Mouse (Mus musculus) ovary, adult 18-20 months (tissue): ENCODE measurements around the gene Myo15.
A peak's percentile ranks its signal among the peaks of the same experiment; 100 is the strongest.
"Not testable (repeated sequence)": the region's sequence is repeated elsewhere in the genome, so short reads cannot be mapped to it uniquely, and the experiment has no call there.

ENCODE experiments used
- DNase-seq: peaks from one replicate; pipeline ENCODE4 v3.0.0; 2022; ENCODE audit warnings: low spot score, mixed read lengths

Myo15 gene

DNA sequence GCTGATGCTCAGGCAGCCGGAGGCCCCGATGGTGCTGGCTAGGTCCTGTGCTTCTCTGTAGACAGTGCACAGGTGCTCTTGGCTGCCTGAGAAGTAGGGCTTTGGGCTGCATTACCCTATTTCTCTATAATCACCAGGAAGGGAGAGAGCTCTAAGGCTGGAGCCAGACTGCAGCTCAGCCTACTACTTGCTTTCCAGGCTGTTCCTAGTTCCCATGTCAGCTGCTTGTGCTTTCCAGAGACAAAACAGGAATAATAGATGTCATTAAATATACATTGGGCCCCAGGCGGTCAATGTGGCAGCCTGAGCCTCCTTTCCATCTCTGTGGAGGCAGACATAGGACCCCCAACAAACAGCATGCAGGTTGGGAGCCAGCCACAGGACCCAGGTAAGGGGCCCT, at the start of gene Myo15:
Gene Myo15, plus strand, starts transcription at position 301 of the 400 bp plus-strand sequence.
- no peak for DNase-seq

DNA sequence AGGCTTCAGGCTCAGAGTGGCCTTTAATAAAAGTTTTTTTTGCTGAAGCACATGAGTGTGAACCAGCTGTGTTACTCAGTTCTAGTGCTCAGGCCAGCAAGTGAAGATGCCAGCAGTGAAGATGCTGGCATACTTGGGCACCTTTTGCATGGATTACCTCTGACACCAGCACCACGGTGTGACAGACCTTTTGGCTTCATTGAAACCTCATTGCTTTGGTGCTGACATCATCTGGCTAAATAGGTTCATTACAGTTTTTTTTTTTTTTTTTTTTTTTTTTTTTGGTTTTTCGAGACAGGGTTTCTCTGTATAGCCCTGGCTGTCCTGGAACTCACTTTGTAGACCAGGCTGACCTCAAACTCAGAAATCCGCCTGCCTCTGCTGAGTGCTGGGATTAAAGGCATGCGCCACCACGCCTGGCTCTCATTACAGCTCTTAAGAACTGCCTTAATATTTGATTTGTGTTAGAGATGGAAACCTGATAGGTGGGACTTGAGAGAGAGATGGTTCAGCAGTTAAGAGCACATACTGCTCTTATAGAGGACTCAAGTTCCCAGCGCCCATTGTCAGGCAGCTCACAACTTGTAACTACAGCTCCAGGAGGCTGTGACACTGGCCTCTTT, 47.0 kb upstream of the Myo15 start:
- DNase-seq, result no peak

DNA sequence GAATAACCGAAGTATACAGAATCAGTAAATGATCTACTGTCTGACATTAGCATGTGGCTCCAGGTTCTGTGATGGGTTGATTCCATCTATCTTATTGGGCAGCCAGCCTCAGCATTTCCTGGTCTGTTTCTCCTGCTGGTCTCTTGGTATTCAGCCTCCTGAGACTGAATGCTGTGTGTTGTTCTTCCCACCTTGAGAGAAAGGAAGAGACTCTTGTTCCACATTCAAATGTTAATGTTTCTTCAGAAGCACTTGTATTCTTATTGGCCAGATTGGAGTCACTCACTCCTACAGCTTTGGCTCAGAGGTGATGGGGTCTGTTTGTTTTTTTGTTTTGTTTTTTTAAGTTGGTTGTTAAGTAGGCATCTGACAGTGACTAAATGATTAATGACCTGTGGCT, 46.1 kb upstream of the Myo15 start:
- no peak for DNase-seq

DNA sequence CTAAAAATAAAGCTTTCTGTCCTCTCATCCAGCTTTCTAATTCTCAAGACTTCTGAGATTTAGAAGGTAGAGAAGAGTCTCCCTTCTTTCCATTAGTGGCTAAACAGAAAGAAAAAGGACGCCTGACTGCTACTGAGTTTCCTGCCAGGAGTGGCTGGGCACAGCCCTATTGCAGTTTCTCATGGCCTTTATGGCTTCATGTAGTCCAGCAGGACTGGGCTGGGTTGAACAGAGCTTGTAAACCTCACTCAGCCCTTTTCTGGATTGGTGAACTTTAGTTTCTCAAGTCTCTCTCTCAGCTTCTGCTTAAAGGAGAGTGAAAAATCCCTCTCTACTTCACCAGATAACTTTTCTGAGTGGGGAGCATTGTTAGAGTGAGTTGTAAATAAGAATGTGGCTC, 42.7 kb upstream of the Myo15 start:
- DNase-seq, result no peak

DNA sequence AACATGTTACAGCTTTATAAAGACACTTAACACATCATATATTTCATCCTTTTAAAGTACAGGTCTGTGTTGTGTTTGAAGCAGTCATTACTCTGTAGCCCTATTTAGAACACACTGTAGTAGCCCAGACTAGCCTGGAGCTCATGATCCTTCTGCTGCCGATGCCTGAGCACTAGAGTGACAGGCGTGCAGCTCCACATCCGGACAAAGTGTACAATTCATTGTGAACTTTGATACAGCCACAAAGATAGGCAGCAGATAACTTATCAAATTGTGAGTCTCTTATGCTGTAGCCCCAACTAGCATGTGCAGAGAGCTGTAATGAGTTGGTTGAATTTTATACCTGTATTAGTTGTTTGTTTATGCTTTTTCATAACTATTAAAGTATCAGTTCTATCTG, 41.5 kb upstream of the Myo15 start:
- no peak for DNase-seq

DNA sequence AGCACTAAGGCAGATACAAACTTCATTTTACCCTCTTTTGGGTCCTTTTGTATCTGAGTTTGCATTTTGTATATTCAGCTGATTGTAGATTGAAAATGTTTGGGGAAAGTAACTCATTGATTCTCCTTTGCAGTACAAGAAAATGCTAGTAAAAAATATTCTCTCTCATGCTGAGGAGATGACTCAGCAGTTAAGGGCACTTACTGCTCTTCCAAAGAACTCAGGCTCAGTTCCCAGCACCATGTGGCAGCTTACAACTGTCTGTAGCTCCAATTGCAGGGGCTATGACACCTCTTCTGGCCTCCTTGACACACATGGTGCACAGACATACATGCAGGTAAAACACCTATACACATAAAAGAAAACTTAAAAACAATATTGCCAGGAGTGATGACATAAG, 35.6 kb upstream of the Myo15 start:
- DNase-seq, result no peak

DNA sequence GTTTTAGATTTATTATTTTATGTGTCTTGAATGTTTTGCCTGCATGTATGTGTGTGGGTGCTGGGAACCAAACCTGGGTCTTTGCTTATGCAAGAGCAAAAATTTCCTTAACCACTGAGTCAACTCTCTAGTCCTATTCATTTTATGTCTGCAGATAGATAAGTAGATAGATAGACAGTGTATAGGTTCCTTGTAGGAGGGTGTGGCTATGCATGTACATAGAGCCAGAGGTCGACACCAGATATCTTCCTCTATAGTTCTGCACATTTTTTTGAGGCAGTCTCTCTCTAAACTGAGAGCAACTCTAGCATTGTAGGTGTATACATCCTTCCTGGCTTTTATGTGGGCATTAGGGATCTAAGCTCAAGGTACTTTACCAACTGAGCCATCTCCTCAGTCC, 34.0 kb upstream of the Myo15 start:
- no peak for DNase-seq

DNA sequence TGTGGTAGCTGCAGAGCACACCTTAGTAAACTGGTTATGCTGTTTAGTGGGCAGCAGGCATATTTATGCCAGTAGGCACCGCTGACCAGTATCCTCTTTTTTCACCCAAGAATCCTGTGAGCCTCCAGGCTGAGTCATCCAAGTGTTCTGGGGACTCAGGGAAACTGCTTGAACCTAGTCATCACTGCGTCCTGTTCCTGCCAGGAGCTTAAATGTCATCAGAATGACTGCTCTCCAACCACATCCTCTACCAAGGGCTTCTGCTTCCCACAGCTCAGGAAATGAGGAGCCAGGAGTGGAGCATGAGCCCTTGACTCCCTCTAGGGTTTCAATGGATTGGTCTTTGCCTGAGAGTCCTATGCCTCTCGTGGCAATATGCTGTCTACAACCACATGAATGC, 32.5 kb upstream of the Myo15 start:
- no peak for DNase-seq

DNA sequence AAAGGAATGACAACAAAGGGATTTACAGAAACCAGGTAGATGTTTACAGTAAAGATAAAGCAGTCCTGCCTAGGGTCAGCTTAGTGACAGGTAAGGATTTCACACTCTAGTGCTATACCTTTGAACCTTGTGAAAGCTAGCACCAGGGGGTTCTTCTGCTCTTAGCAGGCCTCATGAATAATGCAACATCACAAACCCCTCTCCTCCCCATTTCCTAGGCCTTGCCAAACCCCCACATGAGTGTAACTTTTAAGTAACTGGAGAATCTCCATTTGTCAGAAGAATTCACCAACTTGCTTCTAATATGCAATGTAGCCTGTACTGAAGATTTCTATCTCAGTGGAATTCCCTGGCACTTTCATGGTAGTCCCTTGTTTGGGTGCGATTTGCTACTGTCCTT, 29.5 kb upstream of the Myo15 start:
- not testable (repeated sequence) for DNase-seq

DNA sequence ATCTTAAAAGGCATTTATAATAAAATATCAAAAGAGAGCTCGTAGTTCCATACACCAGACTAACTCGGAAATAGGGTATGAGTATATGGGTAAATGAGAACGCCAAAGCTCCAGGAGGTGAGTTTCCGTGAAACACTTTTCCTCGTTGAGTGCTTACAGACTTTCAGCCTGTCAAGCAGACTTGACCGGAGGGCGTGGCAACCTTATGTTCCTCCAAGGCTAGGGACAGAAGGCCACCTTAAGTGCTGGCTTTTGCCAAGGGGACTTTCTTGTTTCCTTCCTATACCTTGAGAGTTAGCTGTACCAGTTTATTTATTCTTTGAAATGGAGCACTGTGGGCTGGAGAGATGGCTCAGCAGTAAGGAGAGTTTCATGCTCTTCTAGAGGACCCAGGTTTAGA, 29.0 kb upstream of the Myo15 start:
- DNase-seq, result no peak

DNA sequence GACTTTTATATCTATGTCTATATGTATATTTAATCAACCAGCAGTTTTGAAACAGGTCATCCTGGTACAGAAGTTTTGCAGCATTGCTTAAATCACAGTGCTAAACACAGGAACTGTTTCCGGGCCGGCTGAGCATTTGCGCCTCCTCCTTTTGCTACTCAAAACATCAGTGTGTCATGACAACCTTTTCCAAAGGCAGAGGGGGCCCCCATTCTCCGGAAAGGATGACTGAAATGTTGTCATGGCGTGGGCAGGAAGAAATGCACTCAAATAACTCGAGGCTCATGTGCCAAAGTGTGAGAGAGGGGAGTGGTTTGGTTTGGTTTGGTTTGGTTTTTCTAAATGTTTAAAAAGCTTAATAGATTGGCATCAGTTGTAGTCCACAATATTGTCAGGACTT, 26.2 kb upstream of the Myo15 start:
- DNase-seq, result no peak

DNA sequence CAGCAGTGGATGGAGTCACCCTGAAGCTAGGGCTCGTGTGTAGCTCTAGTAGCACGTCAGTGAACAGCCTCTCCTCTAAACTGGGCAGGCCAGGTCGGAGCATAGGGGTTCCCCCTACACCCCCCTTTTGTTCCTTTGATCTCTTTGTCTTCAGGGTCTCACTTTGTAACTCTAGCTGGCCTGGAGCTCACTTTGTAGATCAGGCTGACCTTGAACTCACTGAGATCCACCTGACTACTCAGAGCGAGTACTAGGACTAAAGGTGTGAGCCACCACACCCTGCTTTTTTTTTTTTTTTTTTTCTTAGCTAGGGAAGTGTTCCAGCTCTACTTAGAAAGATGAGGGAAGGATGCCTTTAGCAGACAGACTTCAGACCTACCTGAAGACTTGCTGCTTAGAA, 25.1 kb upstream of the Myo15 start:
- DNase-seq, result no peak

DNA sequence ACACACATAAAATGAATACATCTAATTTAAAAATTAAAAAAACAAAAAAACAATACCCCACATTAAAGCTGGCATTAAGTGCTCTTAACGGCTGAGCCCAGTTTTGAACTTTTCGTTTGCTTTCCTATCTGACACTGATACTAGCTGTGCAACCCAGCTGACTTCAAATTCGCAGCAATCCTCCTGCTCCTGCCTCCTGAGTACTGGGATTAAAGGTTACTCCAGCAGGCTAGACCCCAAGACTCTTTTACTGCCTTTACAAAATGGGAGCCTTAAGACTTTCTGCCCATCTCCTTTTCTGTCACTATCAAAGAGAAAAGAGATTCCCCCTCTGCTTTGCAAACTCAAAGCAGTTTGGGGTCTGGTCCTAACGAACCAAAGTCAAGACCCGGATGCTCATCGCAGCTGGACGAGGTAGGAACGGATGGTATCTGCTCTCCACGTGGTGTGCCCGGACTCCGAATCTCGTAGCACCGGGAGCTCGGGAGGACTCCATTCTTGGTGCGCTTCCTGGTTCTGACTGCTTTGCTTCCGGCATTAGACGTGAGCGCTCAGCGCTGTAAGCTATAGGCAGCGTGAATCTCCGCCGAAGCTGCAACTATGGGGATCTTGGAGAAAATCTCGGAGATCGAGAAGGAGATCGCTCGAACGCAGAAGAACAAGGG, 14.9 kb upstream of the Myo15 start, which contains the start of gene Drg2:
Gene Drg2, plus strand, starts transcription at position 512 of the 665 bp plus-strand sequence.
- DNase-seq, result peak; percentile 73

DNA sequence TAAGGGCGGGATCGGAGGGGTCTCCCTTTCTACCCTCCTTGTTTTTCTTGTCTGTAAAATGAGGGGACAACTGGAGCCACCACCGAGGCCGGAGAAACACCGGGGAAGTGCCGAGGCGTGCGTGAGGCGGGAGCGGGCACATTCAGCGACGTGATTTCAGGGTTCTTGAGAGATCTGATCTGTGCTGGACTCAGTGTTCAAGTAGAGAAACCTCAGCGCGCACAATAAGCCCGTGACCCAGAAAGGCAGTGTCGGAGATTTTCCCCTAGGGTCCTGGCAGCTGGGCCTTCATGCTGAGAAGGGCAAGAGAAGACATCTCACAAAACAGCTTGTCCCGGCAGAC, 14.4 kb upstream of the Myo15 start:
- DNase-seq, result no peak

DNA sequence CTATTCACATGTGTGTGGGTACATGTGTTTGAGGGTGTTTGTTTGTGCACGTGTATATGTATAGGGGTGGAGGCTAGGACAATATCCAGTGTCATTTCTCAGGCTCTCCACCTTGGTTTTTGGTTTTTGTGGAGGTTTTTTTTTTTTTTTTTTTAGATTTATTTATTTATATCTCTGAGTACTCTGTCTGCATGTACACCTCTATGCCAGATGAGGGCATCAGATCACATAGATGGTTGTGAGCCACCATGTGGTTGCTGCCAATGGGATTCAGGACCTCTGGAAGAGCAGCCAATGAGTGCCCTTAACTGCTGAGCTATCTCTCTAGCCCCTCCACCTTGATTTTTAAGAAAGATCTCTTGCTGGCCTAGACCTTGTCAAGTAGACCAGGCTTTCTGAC, 11.2 kb upstream of the Myo15 start:
- no peak for DNase-seq

DNA sequence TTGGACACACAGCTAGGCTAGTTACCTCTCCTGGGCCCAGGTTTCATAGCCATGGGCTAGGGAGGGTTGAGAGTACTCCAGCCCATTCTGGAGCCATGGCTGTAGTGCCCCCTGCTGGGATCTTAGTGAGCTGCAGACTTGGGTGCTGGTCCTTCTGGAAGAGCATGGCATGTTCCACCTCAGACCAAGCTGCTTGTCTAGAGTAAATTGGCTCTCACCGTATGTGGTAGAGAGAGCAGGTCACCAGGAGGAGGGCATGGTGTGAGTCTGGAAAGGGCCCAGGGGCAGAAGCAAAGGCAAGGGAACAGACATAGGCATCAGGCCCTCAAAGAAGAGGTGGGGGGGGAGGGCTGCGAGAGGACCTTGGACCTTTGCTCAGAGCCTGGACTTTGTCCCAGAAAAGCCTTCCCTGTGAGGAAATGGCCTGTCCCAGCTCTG, 3.2 kb upstream of the Myo15 start:
- no peak for DNase-seq

DNA sequence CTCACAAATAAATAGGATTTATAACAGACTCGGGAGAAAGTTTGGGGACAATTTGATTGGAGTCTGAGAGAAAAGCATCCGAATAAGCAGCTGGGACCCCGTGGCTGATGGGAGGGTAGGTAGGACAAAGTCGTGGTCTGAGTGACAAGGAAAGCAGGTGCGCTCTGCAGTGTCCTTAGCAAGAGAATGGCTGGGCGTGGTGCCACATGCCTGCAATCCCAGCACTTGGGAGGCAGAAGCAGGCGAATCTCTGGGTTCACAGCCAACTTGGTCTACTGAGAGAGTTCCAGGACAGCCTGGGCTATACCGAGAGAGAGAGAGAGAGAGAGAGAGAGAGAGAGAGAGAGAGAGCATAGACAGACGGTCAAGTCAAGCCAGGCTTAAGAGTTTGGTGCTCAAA, 1.6 kb downstream of the Myo15 start:
- DNase-seq, result no peak

DNA sequence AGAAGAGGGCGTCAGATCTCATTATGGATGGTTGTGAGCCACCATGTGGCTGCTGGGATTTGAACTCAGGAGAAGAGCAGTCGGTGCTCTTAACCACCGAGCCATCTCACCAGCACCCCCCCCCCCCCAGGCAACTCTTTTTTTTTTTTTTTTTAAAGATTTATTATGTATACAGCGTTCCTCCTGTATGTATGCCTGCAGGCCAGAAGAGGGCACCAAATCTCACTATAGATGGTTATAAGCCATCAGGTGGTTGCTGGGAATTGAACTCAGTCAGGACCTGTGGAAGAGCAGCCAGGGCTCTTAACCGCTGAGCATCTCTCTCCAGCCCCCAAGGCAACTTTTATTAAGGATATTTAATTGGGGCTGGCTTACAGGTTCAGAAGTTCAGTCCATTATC, 5.4 kb downstream of the Myo15 start:
- no peak for DNase-seq

DNA sequence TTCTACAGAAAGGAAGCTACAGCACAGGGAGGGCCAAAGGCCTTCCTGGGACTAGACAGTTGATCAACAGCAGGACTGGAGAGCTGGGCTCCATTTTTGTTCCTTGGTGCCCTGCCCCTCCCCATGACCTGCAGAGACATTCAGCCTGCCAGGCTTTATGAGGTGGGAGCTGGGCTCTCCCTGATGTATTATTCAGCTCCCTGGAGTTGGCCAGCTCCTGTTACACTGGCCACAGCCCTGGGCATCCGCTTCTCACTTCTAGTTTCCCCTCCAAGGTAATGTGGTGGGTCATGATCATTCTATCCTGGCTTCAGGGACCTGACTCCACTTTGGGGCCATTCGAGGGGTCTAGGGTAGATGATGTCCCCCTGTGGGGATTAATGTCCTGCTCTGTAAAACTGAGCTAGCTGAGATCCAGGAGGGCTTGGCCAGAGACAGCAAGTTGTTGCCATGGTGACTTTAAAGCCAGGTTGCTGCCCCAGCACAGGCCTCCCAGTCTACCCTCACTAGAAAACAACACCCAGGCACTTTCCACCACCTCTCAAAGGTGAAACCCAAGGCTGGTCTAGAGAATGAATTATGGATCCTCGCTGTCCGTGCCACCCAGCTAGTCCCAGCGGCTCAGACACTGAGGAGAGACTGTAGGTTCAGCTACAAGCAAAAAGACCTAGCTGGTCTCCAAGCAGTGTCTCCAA, 6.7 kb downstream of the Myo15 start:
- DNase-seq, result no peak

DNA sequence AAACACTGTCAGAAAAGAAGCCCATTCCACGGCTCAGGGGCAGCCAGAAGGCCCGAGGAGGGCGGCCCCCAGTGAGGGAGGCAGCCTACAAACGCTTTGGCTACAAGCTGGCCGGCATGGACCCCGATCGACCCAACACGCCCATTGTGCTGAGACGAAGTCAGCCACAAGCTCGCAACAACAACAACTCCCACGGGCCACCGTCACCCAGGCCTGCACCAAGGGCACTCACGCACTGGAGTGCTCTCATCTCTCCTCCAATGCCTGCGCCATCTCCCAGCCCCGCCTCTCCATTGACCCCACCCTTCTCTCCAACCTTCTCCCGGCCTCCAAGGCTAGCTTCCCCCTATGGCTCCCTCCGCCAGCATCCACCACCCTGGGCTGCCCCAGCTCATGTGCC, 9.0 kb downstream of the Myo15 start:
- peak; percentile 43 for DNase-seq

DNA sequence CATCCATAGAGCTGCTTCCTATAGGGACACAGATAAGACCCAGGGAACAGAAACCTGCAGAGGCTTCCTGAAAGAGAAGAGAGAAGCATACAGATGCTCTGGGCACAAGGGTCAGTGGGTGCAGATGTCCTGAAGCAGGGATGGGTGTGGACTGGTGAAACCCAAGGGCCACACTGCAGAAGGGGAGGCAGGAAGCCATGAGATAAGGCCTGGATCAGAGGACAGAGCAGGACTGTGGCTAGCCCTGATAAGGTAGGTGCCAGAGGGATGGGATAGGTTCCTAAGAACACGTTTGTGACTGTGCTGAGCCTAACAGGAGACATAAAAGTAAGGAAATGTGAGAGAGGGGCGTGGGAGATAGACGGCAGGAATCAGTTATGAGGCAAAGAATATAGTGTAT, 17.1 kb downstream of the Myo15 start:
- no peak for DNase-seq

DNA sequence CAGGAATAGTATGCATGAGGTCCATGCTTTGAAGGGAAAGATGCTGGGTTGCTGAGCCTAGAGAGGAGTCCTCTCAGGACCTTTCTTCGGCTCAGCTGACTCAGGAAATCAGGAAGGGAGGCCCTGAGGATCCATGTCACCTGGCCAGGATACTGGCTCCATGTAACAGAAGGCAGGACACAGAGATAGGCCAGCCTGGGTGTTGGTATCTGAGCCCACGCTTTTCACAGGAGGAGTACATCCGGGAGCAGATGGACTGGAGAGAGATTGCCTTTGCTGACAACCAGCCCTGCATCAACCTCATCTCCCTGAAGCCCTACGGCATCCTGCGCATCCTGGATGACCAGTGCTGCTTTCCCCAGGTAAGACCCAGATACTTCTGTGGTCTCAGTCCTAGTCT, 23.6 kb downstream of the Myo15 start:
- DNase-seq, result no peak

DNA sequence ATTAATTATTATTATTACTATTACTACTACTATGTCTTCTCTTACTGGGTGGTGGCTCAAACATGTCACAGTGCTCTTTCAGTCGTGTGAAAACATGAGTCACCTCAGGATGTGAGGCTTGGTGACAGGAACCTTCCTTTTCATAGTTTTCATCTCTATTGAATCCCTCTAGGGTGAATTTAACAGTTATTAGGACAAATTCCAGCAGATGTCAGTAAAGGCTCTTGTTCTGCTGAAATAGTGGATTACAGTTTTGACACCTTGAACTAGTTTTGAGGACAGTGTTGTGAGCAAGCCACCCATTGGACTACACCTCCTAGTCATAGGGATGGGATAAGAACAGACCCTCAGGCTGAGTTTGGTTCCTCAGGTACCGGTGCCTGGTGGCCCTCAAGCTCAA, 26.6 kb downstream of the Myo15 start:
- DNase-seq, result no peak

DNA sequence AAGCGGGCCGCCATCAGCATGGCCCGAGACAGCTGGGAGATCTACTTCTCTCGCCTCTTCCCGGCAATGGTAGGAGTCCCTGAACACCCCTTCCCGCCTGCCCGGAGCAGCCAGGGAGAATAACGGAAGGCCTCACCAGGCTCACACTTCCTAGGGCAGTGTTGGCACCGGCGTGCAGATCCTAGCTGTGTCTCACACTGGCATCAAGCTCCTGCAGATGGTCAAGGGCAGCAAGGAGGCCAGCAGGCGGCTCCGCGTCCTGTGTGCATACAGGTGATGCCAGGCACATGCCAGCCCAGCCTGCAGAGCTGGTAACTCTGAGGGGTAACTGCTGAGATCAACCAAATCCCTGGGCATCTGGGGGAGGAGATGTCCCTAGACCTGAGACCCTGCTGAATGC, 38.1 kb downstream of the Myo15 start:
- DNase-seq, result no peak
